Mouse (Mus musculus) testis, postnatal 10 days (tissue): ENCODE results near the gene Tjp2.

Experiments
- DNase-seq: peaks from one replicate; pipeline ENCODE4 v3.0.0; 2021; ENCODE audit warnings: low spot score

The Tjp2 gene

GRCm38 (mm10) chr19:24054904-24055303, 169.9 kb downstream of the Tjp2 start:
- DNase-seq = no peak

- DNase-seq = no peak
Observed at GRCm38 (mm10) chr19:24054265-24054664, 170.6 kb downstream of the Tjp2 start.

- DNase-seq = no peak
Observed at GRCm38 (mm10) chr19:24050514-24050913, 174.3 kb downstream of the Tjp2 start.

GRCm38 (mm10) chr19:24049329-24049728, 175.5 kb downstream of the Tjp2 start:
- DNase-seq = no peak

- no peak for DNase-seq
Observed at GRCm38 (mm10) chr19:24046395-24046993, 178.3 kb downstream of the Tjp2 start.
